Mouse (Mus musculus) embryonic fibroblast, embryonic 13.5 days (primary cell): ENCODE data around the gene Pglyrp2. TPM values are rescaled to one million over a fixed set of nuclear protein-coding genes. Genes with fewer than 3 reads are reported as not detected.

Source experiments
- H3K27ac ChIP-seq: 2 replicates; pipeline ENCODE4 v1.5.1; 2012; ENCODE audit warnings: low read length, control low read depth, inconsistent platforms; ENCODE audit not compliant: insufficient read depth
- H3K4me1 ChIP-seq: 2 replicates; pipeline ENCODE4 v1.6.1; 2011; ENCODE audit warnings: low read length; ENCODE audit not compliant: control insufficient read depth, insufficient read depth
- H3K4me3 ChIP-seq: 2 replicates; pipeline ENCODE4 v1.5.1; 2011; ENCODE audit warnings: mild to moderate bottlenecking, control low read depth, low read length; ENCODE audit not compliant: insufficient read depth
- CTCF ChIP-seq: IDR thresholded peaks from 2 replicates; pipeline ENCODE4 v1.5.1; 2011; ENCODE audit warnings: mild to moderate bottlenecking, control low read depth, low read length, moderate library complexity, borderline replicate concordance; ENCODE audit not compliant: insufficient read depth
- POLR2A ChIP-seq: IDR thresholded peaks from 2 replicates; pipeline ENCODE4 v1.6.1; 2011; ENCODE audit warnings: low read depth, mild to moderate bottlenecking, control low read depth, low read length, moderate library complexity
- polyA plus RNA-seq: library from polyadenylated mRNA; stranded (reverse); fragments of >200 nt; gene quantifications from 2 replicates; pipeline ENCODE4 v1.2.4, GENCODE M21; 2011; ENCODE audit warnings: low read depth; ENCODE audit not compliant: missing spikeins, insufficient read length

Gene Pglyrp2
- polyA plus RNA-seq = not detected in 2 replicates

DNA sequence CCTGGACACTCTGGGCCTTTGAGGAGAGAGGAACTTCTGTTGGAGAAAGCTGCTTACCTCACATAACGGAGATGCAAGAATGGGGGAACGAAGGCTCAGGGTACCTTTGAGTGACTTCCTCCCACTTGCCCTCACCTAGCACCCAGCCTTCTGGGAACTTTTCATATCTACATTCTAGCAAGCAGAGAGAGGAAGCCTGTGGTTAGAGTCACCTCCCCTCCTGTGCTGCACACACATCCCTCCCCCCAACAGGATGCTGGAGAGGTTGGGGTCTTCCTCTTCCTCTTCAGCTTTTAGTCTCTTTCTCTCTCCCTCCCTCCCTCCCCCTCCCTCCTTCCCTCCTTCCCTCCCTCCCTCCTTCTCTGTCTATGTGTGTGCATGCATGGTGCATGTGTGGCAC, at the start of gene Pglyrp2:
Gene Pglyrp2, minus strand, starts transcription at position 134 of the 400 bp plus-strand sequence.
- Histone ChIP-seq H3K4me1 (no peaks in the 10 kb centered on the region), H3K4me3 (no peak within 1 kb of the TSS), H3K27ac (no peak within 1 kb of the TSS)
- TF ChIP-seq POLR2A (no peak), CTCF (no peak)

DNA sequence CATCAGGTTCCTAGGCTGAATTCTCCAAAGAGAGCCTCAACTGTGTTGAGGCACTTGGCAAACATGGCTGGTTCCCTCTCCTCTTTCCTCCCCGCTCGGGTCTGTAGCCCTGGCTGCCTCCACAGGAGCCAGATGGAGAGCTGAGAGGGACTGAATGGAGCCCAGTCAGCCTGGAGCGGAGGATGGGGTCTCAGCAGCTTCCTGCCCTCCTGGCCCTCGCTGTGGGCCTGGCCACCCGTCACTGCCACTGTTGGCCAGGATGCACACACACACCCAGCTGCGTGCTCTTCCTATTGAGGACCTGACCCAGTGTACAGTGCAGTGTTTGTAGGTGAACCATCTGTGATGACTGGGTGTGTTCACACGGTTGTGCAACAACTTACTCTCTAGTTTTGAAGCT, 48.2 kb upstream of the Pglyrp2 start:
- H3K4me1 ChIP-seq = no peaks in the 10 kb centered on the region
- no peak overlapping the region for H3K27ac ChIP-seq
- no peak overlapping the region for H3K4me3 ChIP-seq
- TF ChIP-seq CTCF (no peak), POLR2A (no peak)

GRCm38 (mm10) chr17:32470795-32471194, 46.8 kb upstream of the Pglyrp2 start:
- no peak for TF ChIP-seq POLR2A
- no peak for TF ChIP-seq CTCF
- no peak overlapping the region for H3K27ac ChIP-seq
- no peaks in the 10 kb centered on the region for H3K4me1 ChIP-seq
- H3K4me3 ChIP-seq = no peak overlapping the region

DNA sequence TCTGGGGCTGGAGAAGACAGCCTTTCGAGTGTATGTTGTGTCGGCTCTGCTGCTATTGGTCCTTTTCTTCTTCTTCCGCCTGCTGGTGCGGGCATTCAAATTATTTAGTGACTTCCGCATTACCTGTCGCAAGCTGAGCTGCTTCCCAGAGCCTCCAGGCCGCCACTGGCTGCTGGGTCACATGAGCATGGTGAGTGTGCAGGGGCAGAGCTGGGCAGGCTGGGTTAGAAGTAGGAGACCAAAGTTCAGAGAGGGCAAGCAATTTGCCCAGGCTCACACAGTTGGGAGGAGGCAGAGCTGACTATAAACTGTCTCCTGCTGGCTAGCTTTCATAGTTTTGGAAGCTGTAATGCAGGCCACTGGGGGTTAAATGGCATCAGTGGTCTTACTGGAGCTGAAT, 44.5 kb upstream of the Pglyrp2 start:
- Histone ChIP-seq H3K4me3 (no peak overlapping the region), H3K4me1 (no peaks in the 10 kb centered on the region), H3K27ac (no peak overlapping the region)
- TF ChIP-seq CTCF (no peak), POLR2A (no peak)

DNA sequence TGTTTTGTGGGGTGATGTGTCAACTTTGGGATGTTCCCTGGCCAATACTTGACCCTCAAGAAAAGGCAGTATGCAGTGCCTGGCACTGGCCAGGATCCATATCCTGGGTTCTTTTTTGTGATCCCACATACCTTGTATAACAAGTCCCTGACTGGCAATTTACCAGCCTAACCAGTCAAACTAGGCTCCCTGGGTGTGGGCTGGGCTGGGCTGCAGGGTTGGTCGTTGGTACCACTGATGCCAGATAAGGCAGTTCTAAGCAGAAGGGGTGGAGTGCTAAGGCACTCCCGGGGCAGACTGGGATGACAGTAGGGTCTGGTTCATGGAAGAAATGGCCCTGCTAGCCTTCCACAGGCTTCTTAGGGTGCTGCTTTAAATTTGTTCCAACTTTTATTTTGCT, 31.0 kb upstream of the Pglyrp2 start:
- TF ChIP-seq CTCF (no peak), POLR2A (no peak)
- no peaks in the 10 kb centered on the region for H3K4me1 ChIP-seq
- H3K4me3 ChIP-seq = no peak overlapping the region
- no peak overlapping the region for H3K27ac ChIP-seq

DNA sequence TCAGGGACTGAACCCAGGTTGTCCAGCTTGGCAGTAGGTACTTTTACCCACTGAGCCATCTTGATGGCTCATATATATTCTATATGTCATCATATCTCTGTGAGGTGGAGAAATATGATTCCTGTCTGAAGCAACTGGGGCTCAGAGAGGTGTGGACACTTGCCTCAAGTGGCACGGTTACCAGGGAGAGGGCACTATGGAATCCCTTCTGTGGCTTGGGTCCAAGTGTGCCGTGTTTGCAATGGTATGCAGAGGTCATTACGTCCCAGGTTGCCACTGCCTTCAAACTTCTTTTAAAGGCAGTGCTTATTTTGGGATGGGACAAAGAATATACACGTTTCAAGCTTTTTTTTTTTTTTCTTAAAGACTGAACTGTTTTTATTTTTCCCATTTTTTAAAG, 30.2 kb upstream of the Pglyrp2 start:
- Histone ChIP-seq H3K4me1 (no peaks in the 10 kb centered on the region), H3K4me3 (no peak overlapping the region), H3K27ac (no peak overlapping the region)
- TF ChIP-seq CTCF (no peak), POLR2A (no peak)

- H3K4me1 ChIP-seq = no peaks in the 10 kb centered on the region
- TF ChIP-seq POLR2A (no peak), CTCF (no peak)
- H3K27ac ChIP-seq = no peak within 1 kb of the TSS
- H3K4me3 ChIP-seq = 0 out of 2 replicates have a peak within 1 kb of the TSS, but pooled peaks have one; percentile 4
These were observed 28.5 kb upstream of the Pglyrp2 start, which contains the start of gene Cyp4f39 for GRCm38 (mm10) chr17:32452482-32452881. TSS of gene Cyp4f39 (plus strand) at chr17:32452723.

- H3K4me1 ChIP-seq = no peaks in the 10 kb centered on the region
- no peak for TF ChIP-seq POLR2A
- no peak for TF ChIP-seq CTCF
- H3K4me3 ChIP-seq = no peak overlapping the region
These were observed 27.0 kb upstream of the Pglyrp2 start for GRCm38 (mm10) chr17:32450844-32451537.

DNA sequence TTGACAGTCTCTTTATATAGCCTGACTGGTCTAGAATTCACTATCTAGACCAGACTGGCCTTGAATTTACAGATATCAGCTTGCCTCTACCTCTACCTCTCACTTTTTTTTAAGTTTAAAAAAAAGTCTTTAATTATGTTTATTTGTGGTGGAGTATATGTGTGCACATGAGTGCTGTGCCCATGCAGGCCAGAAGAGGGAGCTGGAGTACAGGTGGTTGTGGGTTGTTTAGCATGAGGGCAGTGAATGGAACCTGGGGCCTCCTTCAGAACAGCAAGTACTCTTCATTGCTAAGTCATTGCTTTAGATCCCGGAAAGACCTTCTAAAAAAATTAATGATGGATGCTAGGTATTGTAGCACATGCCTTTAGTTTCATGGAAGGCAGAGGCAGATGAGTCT, 25.1 kb upstream of the Pglyrp2 start:
- H3K4me1 ChIP-seq = no peaks in the 10 kb centered on the region
- no peak overlapping the region for H3K27ac ChIP-seq
- no peak overlapping the region for H3K4me3 ChIP-seq
- TF ChIP-seq CTCF = no peak
- no peak for TF ChIP-seq POLR2A

More at GRCm38 (mm10) chr17:32450844-32451537, 27.0 kb upstream of the Pglyrp2 start:
- no peak overlapping the region for H3K27ac ChIP-seq

DNA sequence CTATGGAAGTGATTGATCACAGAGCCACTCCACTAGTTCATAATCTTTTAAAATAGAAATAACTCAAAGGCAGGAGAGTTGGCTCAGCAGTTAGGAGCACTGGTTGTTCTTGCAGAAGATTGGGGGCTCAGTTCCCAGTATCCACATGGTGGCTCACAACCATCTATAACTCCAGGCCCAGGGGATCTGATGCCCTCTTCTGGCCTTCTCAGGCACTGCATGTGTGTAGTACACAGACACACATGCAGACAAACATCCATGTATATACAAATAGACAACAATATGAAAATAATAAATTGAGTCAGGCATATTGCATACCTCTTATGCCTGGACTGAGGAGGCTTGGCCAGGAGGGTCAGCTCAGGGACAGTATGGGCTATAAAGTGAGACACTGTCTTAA, 23.2 kb upstream of the Pglyrp2 start:
- Histone ChIP-seq H3K27ac (no peak overlapping the region), H3K4me3 (no peak overlapping the region), H3K4me1 (no peaks in the 10 kb centered on the region)
- TF ChIP-seq POLR2A (no peak), CTCF (no peak)

- Histone ChIP-seq H3K4me1 (no peaks in the 10 kb centered on the region), H3K4me3 (no peak overlapping the region), H3K27ac (no peak overlapping the region)
- no peak for TF ChIP-seq CTCF
- TF ChIP-seq POLR2A = no peak
These were observed 21.0 kb upstream of the Pglyrp2 start for GRCm38 (mm10) chr17:32445016-32445415.
